Mouse (Mus musculus) midbrain, postnatal 0 days (tissue): ENCODE data around the gene Cstf3. TPM values are rescaled to one million over a fixed set of nuclear protein-coding genes. Genes with fewer than 3 reads are reported as not detected.

ENCODE experiments used
- ATAC-seq: fragments of 200-750 bp; cut with Nextera tagmentation; 2 replicates; pipeline ENCODE4 v1.8.0; 2017; ENCODE audit warnings: moderate number of reproducible peaks, mild to moderate bottlenecking, moderate TSS enrichment, moderate library complexity; ENCODE audit not compliant: low FRiP score
- DNase-seq: peaks from one replicate; pipeline ENCODE4 v3.0.0-alpha.2; 2015; ENCODE audit warnings: low spot score
- H3K27ac ChIP-seq: fragments of 300-500 bp; sonication (generic); 2 replicates; pipeline ENCODE4 v1.5.1; 2014; ENCODE audit warnings: low read depth, mild to moderate bottlenecking, low read length, mixed read lengths
- H3K27me3 ChIP-seq: fragments of 300-500 bp; sonication (generic); 2 replicates; pipeline ENCODE4 v1.6.1; 2014; ENCODE audit warnings: low read length, control low read depth, mixed read lengths; ENCODE audit not compliant: insufficient read depth
- H3K36me3 ChIP-seq: fragments of 300-500 bp; sonication (generic); 2 replicates; pipeline ENCODE4 v1.6.1; 2014; ENCODE audit warnings: low read length, control low read depth, mixed read lengths; ENCODE audit not compliant: insufficient read depth
- H3K4me1 ChIP-seq: fragments of 300-500 bp; sonication (generic); 2 replicates; pipeline ENCODE4 v1.6.1; 2014; ENCODE audit warnings: mild to moderate bottlenecking, control low read depth, antibody characterized with exemption, low read length, mixed read lengths; ENCODE audit not compliant: insufficient read depth
- H3K4me2 ChIP-seq: fragments of 300-500 bp; sonication (generic); 2 replicates; pipeline ENCODE4 v1.6.1; 2014; ENCODE audit warnings: low read depth, mild to moderate bottlenecking, low read length, mixed read lengths; ENCODE audit not compliant: poor library complexity, severe bottlenecking
- H3K4me3 ChIP-seq: fragments of 300-500 bp; sonication (generic); 2 replicates; pipeline ENCODE4 v1.5.1; 2014; ENCODE audit warnings: low read depth, mild to moderate bottlenecking, low read length, moderate library complexity
- H3K9ac ChIP-seq: fragments of 300-500 bp; sonication (generic); replicated peaks from 2 replicates; pipeline ENCODE4 v1.6.1; 2014; ENCODE audit warnings: mild to moderate bottlenecking, low read length, moderate library complexity, mixed read lengths; ENCODE audit not compliant: poor library complexity, severe bottlenecking
- H3K9me3 ChIP-seq: fragments of 300-500 bp; sonication (generic); 2 replicates; pipeline ENCODE4 v1.6.1; 2016; ENCODE audit warnings: low read length, control low read depth
- CTCF ChIP-seq: IDR thresholded peaks from 2 replicates; pipeline ENCODE4 v1.5.1; 2016; ENCODE audit warnings: antibody characterized with exemption, mild to moderate bottlenecking
- WGBS: fragments of 180-500 bp; shearing (Covaris S2); extraction: QIAGEN DNeasy Blood & Tissue Kit; methylation state at CpG from one replicate; pipeline ENCODE4 v1.1.7; 2014; 5-methylcytosine and 5-hydroxymethylcytosine counted together
- polyA plus RNA-seq: library from polyadenylated mRNA; unstranded; fragments of >200 nt; fragmentation: Nextera tagmentation; extraction: Ambion mirVana; gene quantifications from 2 replicates; pipeline ENCODE4 v1.2.1, GENCODE M21; 2015
- total RNA-seq: library from RNA; depleted of rRNA; stranded (reverse); fragments of >200 nt; gene quantifications from 2 replicates; pipeline ENCODE4 v1.2.3, GENCODE M21; 2014; rRNA removed

The Cstf3 gene
- total and polyA plus RNA-seq, 2 experiments from 2014 or later, result 19.1 to 72.0 TPM

DNA sequence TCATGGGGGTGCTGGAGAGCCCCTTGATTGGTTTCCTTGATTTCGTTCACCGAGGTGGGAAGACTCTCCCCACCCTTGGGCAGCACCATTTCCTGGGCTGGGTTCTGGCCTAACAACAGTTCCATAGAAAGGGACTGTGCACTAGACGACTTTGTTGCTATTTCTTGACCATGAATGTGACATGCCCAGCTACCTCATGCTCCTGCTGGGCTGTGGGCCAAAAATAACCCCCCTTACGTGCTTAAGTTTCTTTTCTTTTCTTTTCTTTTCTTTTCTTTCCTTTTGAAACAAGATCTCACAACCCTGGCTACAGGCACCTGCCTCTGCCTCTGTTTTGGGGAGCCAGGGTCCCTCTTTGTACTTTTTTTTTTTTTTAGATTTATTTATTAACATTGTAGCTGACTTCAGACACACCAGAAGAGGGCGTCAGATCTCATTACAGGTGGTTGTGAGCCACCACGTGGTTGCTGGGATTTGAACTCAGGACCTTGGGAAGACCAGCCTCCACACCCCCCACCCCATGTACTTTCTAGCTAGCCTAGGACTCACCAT is 119.5 kb downstream of the Cstf3 start:
- ATAC-seq (no peak), DNase-seq (no peak)
- WGBS, result 60% methylated on average over 6 of the region's 6 CpGs
- H3K4me1 ChIP-seq, result peaks cover 4% of the 10 kb centered on the region; the same call in 1 of the 2 replicates
- H3K4me2 ChIP-seq, result no peak overlapping the region
- H3K4me3 ChIP-seq, result no peak overlapping the region
- no peak for TF ChIP-seq CTCF
- peaks cover 7% of the 10 kb centered on the region; the same call in 1 of the 2 replicates for H3K36me3 ChIP-seq
- H3K9me3 ChIP-seq, result no peaks in the 10 kb centered on the region
- no peaks in the 10 kb centered on the region for H3K27me3 ChIP-seq
- no peak overlapping the region for H3K27ac ChIP-seq
- no peak overlapping the region for H3K9ac ChIP-seq

DNA sequence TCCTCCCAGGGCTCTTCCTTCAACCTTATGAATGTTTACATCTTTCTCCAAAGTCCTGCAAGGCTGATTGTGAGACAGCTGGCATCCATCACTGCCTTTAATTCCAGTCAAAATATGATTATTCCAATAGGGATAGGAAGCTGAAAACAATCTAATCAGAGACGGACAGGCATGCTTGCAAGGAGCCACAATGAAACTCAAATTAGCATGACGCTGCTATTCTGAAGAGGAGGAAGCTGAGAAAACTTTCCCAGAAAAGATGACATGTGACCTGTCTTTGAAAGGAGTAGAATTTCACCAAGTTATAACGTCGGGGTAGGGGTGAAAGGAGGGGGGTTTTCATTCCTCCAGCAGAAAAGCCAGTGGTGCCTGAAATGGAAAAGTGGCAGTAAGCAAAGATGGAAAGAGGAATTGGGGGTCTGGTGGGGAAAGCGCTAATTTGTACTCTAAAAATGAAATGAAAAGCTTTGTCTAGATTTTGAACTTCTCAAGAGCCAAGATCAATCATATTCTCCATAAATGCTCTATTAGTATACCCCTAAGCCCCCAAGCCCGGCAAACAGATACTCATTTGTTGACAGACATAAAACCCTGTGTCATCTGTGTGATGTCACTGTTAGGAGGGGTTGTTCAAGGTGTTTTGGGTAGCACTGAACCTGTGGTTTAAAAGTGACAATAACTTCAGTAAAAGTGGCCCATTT is 120.5 kb downstream of the Cstf3 start:
- Histone ChIP-seq H3K4me1 (peaks cover 4% of the 10 kb centered on the region; the same call in 1 of the 2 replicates), H3K27me3 (no peaks in the 10 kb centered on the region), H3K9me3 (no peaks in the 10 kb centered on the region), H3K36me3 (0 out of 2 replicates have a peak, but pooled peaks cover 3% of the 10 kb centered on the region), H3K4me3 (peak overlapping the region; percentile 80), H3K27ac (no peak overlapping the region), H3K4me2 (peak overlapping the region; percentile 66), H3K9ac (peak overlapping the region; percentile 81)
- WGBS, result 10% methylated on average over 6 of the region's 6 CpGs
- DNase-seq (no peak), ATAC-seq (0 out of 2 replicates have a peak, but pooled peaks have one; percentile 2)
- no peak for TF ChIP-seq CTCF

DNA sequence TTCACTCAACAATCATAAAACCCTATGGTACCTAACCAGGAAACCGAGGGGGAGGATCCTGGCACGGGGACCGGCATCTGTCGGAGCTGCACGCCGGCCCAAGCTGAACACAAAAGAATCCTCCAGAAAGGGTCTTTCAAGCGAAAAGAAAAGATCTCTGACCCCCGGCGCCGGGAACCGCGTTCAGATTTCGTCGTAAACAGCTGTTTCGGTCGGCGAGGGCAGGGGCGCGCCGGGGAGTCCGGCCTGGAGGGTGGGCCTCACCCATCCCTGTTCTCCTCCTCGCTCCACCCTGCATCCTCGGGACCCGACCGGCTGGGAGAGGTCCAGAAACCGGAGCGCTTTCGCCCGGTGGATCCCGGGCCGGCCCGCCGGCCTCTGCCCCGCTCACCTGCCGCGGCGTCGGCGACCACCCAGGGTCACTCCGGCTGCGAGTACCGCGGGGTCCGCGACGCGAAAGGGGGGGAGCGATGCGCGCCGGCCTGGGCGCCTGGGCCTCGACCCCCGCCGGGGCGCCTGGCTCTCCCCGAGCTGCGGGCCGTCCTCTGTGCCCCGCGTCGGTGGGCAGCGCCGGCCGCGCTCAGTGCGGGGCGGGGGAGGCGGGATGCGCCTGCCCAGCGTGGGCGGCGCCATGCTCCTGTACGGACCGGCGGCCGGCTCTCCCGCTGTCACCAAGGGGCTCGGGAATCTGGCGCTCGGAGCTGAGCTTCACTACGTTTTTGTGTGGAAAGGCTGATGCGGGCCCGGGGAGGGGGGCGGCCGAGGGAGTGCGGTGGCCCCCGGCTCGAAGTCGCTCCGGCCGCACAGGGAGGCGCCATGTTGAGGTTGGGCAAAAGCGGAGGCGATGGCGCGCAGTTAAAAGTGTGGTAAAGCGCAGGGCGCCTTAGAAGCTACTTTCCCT is 121.5 kb downstream of the Cstf3 start, which contains the start of gene Tcp11l1:
Tcp11l1 (minus strand) TSS at position 585 of the 901 bp plus-strand sequence.
- Histone ChIP-seq H3K4me2 (peak within 1 kb of the TSS; percentile 66), H3K9me3 (no peaks in the 10 kb centered on the region), H3K36me3 (0 out of 2 replicates have a peak, but pooled peaks cover 3% of the 10 kb centered on the region), H3K9ac (peak within 1 kb of the TSS; percentile 81), H3K4me3 (peak within 1 kb of the TSS; percentile 80), H3K27ac (peak within 1 kb of the TSS; percentile 84), H3K27me3 (no peaks in the 10 kb centered on the region), H3K4me1 (peaks cover 4% of the 10 kb centered on the region; the same call in 1 of the 2 replicates)
- TF ChIP-seq CTCF, result no peak
- ATAC-seq, result peak; percentile 92
- DNase-seq, result peak; percentile 74
- WGBS, result under 1% methylated on average over 65 of the region's 99 CpGs

DNA sequence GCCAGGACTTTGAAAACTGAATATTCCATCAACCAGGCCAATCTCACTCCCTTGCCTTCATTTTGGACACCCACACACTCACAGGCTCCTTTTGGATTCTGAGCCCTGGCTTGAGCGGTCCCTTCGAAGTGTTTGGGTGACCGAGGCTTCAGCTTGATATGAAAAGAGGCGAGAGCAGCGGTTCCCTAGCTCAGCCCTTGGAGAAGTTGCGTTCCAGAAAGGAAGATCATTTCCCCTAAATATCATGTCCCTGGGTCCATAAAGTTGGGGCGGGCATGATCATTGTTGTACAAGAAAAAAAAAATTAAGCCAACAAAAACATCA is 122.1 kb downstream of the Cstf3 start:
- peak overlapping the region; percentile 66 for H3K4me2 ChIP-seq
- peak overlapping the region; percentile 81 for H3K9ac ChIP-seq
- H3K27me3 ChIP-seq, result no peaks in the 10 kb centered on the region
- TF ChIP-seq CTCF, result no peak
- H3K27ac ChIP-seq, result peak overlapping the region; percentile 84
- H3K4me3 ChIP-seq, result peak overlapping the region; percentile 80
- no peaks in the 10 kb centered on the region for H3K9me3 ChIP-seq
- ATAC-seq, result no peak; the same call in 1 of the 2 replicates
- 2% methylated on average over 7 of the region's 7 CpGs for WGBS
- H3K36me3 ChIP-seq, result 0 out of 2 replicates have a peak, but pooled peaks cover 3% of the 10 kb centered on the region
- peaks cover 4% of the 10 kb centered on the region; the same call in 1 of the 2 replicates for H3K4me1 ChIP-seq
- no peak for DNase-seq

DNA sequence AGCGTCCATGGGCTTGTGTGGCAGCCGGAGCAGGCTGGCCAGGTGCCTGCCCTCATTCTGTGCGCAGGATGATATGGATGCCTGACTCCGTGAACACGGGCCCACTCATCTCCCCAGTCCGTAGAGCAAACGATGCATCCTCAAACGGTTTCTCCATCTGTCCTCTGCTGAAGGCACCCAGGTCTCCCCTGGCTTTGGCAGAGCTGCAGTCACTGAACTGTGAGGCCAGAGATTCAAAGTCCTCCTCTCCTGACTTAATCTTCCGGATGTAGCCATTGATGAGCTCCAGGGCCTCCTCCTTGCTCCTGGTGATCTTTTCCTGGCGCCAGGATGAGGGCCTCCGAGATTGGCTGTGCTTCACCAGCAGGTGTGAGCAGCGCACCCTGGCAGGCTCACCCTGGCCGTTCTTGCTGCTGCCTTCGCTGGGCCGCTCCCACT is 124.0 kb downstream of the Cstf3 start:
- ATAC-seq (no peak), DNase-seq (no peak)
- Histone ChIP-seq H3K27me3 (no peaks in the 10 kb centered on the region), H3K4me3 (no peak overlapping the region), H3K4me1 (peaks cover 4% of the 10 kb centered on the region; the same call in 1 of the 2 replicates), H3K9ac (no peak overlapping the region), H3K9me3 (no peaks in the 10 kb centered on the region), H3K36me3 (no peaks in the 10 kb centered on the region), H3K4me2 (no peak overlapping the region), H3K27ac (no peak overlapping the region)
- TF ChIP-seq CTCF, result no peak
- WGBS, result 41% methylated on average over 15 of the region's 15 CpGs

Other genes with a start within 250 kb of the Cstf3 start
- 47.6 and 48.0 TPM in 2 replicates for gene D430041D05Rik, start 179.5 kb upstream of the Cstf3 start, total RNA-seq
- gene D430041D05Rik, start 179.5 kb upstream of the Cstf3 start, polyA plus RNA-seq, result 6.6 and 7.9 TPM in 2 replicates
- 43.7 and 44.2 TPM in 2 replicates for gene Hipk3, start 96.1 kb upstream of the Cstf3 start, total RNA-seq
- gene Hipk3, start 96.1 kb upstream of the Cstf3 start, polyA plus RNA-seq, result 5.3 and 5.8 TPM in 2 replicates
- 27.8 and 28.2 TPM in 2 replicates for gene Tcp11l1, start 121.6 kb downstream of the Cstf3 start, total RNA-seq
- 51.6 and 58.8 TPM in 2 replicates for gene Tcp11l1, start 121.6 kb downstream of the Cstf3 start, polyA plus RNA-seq
- gene Pin1rt1, start 125.9 kb downstream of the Cstf3 start, total RNA-seq, result not detected in 2 replicates
- gene Pin1rt1, start 125.9 kb downstream of the Cstf3 start, polyA plus RNA-seq, result not detected in 2 replicates
- 1.9 and 2.3 TPM in 2 replicates for gene Depdc7, start 152.4 kb downstream of the Cstf3 start, total RNA-seq
- gene Depdc7, start 152.4 kb downstream of the Cstf3 start, polyA plus RNA-seq, result 0.90 and 1.5 TPM in 2 replicates
- gene Qser1, start 226.2 kb downstream of the Cstf3 start, total RNA-seq, result 14.1 TPM in 2 replicates
- 2.9 and 3.4 TPM in 2 replicates for gene Qser1, start 226.2 kb downstream of the Cstf3 start, polyA plus RNA-seq